Mouse (Mus musculus): ENCODE measurements around the gene Ifi208. TPM values are rescaled to one million over a fixed set of nuclear protein-coding genes. Genes with fewer than 3 reads are reported as not detected.
A peak's percentile ranks its signal among the peaks of the same experiment; 100 is the strongest.
"Not testable (repeated sequence)": the region's sequence is repeated elsewhere in the genome, so short reads cannot be mapped to it uniquely, and the experiment has no call there.

Ifi208 gene
- total RNA-seq (2015) (3.0 and 6.5 TPM in 2 replicates), total RNA-seq (2017) (2.3 and 2.4 TPM in 2 replicates)

DNA sequence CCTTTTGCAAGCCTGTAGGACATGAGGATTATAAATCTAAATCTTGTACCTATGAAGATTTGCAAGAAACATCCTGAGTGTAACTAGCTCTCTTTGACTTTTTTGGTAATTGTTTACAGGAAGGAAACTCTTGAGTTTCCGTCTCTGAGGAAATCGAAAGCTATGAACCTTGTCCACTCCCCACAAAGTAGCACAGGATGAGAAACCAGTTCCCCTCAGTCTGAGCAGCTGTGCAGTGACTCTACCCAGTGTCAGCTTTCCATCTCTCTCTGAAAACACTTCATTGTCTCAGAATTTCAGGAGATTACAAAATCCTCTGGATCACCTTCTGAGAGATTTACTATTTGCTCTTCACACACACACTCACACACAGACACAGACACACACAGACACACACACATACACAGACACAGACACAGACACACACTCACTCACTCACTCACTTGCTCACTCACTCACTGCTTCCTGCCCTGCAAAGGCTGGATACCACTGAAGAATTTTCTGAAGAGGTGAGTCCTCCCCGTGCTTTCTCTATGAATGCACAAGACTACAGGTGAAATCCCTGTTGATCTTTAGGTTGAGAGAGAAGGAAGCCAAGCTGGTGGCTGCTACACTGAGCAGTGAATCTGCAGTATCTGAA, at the start of gene Ifi208:
TSS of gene Ifi208 (plus strand) at position 218 of the 640 bp plus-strand sequence.
- peak; percentile 86 for ATAC-seq (ENCODE audit: poor library complexity, severe bottlenecking)

DNA sequence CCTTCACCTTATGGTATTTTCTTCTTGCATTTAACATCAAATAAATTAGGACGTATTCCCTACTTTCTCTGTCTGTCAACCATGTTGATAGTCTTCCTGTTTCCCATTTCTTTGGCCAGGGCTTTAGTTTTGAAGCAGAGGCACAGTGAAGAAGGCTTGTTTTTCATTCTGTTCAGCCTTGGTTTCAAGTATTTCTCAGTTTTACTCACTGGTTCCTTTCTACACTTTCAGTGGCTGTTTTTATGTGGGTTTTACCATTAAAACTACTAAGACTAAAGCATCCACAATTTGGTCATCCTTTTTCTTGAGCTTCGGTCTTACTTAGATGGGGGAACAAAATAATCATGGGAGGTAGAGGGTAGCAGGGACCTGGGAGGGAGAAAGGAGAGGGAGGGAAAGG, 49.4 kb upstream of the Ifi208 start:
- no peak for ATAC-seq (ENCODE audit: poor library complexity, severe bottlenecking)

DNA sequence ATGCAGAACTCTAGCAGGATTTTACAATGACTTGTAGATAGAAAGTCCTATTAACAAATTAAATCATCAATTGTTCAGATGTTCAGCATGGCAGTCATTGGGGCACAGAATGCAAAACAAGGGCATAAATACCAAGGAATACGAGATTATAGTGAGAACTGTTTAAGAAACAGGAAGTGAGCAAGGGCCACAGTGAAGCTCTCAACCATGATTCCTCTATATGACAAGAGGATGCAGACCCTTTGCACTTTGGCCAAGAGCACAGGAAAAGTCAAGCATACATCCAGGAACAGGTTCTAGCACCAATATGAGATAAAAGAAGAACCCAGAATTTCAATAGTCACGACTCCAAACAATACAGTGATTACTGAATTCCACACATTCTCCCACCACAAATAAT, 46.8 kb upstream of the Ifi208 start:
- peak; percentile 59; the same call in 1 of the 2 replicates for ATAC-seq (ENCODE audit: poor library complexity, severe bottlenecking)

DNA sequence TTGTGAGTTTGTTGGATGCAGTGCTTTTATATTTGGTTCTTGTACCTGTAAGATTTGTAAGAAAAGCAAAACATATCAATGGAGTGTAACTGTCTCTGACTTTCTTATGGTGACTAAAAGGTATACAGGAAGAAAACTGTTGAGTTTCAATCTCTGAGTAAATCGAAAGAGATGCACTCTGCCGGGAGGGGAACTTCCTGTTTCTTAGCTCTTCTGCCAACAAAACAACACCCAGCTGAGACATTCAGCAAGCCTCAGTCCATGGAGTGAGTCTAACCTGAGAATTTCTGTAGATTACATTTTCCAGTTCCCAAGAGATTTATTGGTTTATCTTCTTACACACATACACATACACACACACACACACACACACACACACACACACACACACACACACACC, 42.9 kb upstream of the Ifi208 start, which contains the start of gene Ifi209:
TSS of gene Ifi209 (plus strand) at position 296 of the 400 bp plus-strand sequence.
- ATAC-seq (ENCODE audit: poor library complexity, severe bottlenecking), result peak; percentile 75

DNA sequence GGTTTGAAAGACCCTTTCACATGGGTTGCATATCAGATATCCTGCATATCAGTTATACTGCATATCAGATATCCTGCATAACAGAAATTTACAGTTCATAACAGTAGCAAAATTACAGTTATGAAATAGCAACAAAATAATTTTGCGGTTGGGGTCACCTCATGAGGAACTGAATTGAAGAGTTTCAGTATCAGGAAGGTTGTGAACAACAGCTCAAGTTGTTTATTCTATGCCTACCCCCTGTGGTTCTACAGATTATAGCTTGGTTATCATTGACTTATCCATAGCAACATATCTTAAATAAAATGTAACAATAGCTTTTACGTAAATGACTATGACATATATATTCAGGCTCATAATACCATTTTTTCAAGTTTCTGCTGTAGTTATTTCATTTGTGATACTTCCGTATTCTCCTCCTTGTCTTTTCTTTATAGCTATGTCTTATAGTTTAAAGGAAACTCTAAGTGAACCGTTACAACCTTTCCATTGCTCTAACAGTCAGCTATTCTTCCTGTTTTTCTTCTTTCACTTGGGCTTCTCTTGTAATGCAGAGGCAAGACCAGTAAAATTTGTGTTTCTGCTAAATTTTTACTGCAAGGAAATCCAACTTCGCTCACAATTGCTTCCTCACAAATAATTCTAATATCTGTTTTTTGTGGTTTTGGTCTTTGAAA, 39.4 kb upstream of the Ifi208 start:
- peak; percentile 58 for ATAC-seq (ENCODE audit: poor library complexity, severe bottlenecking)

DNA sequence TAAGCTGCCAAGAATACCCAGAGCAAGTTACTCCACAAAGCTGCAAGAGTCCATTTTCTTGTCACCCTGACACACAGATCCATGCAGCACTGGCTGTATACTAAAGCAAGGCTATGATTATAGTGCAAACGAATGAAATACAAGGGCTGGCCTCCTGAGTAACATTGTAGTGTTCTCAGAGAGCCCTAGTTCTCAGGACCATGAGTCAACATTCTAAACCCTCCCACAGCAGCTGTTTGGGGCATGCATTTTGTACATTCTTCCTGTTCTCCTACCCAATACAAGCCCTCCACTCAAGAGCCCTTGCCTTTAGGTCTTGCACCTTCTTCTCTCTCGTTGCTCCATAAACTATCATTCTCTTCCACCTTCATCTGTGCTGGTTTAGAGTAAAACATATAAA, 28.1 kb upstream of the Ifi208 start:
- no peak for ATAC-seq (ENCODE audit: poor library complexity, severe bottlenecking)

DNA sequence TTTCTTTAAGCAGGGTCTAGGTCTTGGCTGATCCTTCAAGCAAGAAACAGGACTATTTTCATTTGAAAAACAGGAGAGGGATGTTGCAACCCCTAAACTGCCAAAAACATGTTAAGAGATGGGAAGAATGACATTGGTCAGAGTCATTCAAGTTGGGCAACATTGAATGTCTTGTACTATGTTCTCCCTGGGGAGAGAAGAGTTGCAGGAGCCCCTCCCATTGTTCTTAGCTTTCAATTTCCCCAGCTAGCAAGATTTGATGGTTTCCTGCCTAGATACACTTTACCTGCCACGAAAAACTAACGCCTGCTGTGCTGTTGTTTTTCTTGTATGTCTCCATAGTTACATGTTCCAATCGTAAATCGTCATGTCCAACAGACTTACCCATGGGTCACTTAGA, 15.5 kb upstream of the Ifi208 start:
- peak; percentile 24; the same call in 1 of the 2 replicates for ATAC-seq (ENCODE audit: poor library complexity, severe bottlenecking)

DNA sequence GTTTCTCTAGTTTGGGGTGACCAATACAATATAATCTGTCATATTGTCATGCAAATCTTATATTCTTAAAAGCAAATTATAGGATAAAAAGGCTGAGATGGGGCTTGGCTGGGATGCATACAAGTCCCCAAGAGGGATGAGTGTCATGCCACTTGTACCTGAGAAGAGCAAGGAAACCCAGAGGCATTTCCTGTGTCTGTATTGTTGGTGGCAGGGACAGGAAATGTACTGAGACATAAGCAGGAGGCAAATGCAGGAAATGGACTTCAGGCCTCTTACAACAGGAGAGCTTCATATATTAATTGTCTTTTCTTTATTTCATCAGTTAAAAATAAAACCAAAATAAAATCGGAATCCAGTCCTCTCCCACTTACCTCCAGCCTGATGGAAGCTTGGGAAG, 5.1 kb downstream of the Ifi208 start:
- ATAC-seq (ENCODE audit: poor library complexity, severe bottlenecking), result not testable (repeated sequence)

DNA sequence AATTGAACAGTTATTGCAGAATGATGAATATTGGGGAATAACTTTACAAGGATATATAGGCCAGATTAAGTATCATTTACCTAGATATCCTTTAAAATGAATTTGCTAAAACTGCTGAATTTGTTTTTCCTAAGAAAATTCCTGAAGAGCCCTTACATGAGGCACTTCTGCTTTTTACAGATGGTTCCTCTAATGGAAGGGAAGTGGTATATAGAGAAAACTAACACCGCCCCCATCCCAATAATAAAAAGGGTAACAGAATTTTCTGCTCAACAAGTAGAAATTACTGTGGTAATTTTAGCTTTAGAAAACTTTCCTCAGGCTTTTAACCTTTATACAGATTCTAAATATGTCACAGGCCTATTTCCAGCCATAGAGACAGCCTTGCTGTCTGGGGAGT, 20.8 kb downstream of the Ifi208 start:
- ATAC-seq (ENCODE audit: poor library complexity, severe bottlenecking), result peak; percentile 70

DNA sequence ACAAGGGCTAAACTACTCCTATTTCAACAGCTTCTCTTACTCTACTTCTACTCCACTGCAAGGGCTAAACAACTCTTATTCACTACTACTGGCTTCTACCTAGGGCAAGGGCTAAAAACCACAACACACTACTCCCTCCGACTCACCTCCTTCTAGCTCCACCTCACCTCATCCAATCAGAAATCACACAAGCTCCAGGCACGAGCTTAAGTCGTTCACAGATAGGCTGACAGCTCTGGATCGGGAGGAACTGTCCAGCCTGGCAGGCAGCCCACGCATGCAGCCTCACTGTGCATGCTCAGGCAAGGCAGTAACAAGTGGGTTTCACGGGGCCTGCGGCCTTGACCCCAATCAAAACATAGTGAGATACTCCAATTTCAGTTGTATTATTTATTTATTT, 59.7 kb downstream of the Ifi208 start:
- ATAC-seq (ENCODE audit: poor library complexity, severe bottlenecking), result no peak

DNA sequence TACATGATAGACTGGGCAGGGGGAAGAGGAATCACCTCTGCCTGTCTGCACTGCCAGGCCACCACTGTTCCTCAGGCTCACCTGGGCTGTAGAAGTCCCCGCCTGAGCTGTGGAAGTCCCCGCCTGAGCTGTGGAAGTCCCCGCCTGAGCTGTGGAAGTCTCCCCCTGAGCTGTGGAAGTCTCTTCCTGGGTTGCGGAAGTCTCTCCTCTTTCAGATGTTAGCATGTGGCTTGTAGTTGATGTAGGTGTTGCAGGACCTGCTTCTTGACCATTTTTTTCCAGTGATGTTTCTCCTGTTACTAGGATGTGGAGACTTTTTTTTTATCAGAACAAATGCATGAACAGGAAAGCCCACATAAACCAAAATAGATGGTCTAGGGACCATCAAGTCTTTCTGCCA, 61.5 kb downstream of the Ifi208 start:
- ATAC-seq (ENCODE audit: poor library complexity, severe bottlenecking), result not testable (repeated sequence)

DNA sequence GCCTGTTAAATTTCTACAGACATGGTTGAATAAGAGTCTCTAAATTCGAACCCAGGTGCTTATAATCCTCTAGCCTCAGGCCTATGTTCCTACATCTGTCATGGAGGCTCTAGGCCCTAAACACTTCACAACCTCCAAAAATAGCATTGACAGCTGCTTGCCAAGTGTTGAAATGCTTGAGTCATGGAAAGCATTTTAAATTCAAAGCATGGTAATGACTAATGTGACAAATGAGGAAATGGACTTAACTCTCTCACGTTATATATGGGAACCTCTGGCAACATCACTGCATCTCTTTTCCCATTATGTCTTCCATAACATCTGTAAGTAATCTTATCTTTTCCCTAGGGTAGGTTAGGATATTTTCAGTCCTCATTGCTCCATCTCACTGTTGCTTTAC, 63.5 kb downstream of the Ifi208 start:
- ATAC-seq (ENCODE audit: poor library complexity, severe bottlenecking), result peak; percentile 65

DNA sequence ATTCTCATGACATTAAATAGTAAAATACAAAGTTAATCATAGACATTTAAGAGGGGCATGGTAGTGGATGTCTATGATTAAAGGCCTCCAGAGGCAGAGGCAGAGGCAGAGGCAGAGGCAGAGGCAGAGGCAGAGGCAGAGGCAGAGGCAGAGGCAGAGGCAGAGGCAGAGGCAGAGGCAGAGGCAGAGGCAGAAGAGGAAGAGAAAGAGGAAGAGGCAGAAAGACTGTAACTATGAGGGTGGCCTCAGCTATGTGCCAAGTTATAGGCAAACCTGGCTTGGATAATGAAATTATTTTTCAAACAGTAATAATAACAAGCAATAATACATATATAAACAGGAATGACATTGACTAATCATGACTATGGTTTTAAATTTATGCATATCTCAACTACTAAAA, 67.1 kb downstream of the Ifi208 start:
- peak; percentile 43 for ATAC-seq (ENCODE audit: poor library complexity, severe bottlenecking)

DNA sequence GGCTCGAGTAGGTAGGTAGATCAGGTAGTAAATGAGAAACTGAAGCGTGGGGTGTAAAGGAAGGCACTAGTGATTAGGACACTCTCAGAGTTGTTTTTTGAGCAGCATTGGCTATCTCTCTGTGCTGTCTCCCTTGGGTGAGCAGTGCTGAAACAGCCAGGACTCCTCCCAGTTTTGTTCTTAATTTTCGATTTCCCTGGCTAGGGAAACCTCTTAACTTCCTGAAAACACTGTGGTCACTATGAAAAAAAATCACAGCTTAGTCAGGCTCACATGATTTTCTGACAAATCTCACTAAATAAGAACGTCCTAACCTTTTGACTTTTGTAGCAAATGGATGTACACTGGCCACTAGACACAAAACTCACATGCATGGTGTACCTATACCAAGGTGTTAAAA, 68.2 kb downstream of the Ifi208 start, which contains the start of gene Ifi207:
TSS of gene Ifi207 (minus strand) at position 92 of the 400 bp plus-strand sequence.
- ATAC-seq (ENCODE audit: poor library complexity, severe bottlenecking), result peak; percentile 75

DNA sequence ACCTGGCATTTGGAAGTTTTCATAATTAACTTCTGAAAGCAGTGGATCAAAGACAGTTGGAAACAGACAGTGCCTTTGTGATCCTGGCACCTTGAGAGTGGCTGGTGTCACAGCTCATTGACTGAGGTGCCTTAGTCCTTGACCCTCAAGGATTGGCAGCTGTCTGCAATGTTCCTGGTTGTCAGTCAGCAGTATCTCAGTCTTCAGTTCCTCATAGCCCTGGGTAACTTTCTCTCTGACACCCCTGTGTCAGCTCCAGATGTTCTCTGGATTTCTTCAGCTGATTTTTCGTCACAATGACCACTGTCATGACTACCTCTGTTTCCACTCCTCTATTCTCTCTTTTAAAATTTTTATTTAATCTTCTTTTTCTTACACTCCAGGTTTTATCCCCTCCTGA, 68.8 kb downstream of the Ifi208 start:
- peak; percentile 75 for ATAC-seq (ENCODE audit: poor library complexity, severe bottlenecking)

Other genes with a start within 250 kb of the Ifi208 start
- gene Ifi206, start 182.6 kb upstream of the Ifi208 start, total RNA-seq (2015), result 13.1 and 17.8 TPM in 2 replicates
- 2.4 and 3.1 TPM in 2 replicates for gene Ifi206, start 182.6 kb upstream of the Ifi208 start, total RNA-seq (2017)
- gene Ifi214, start 137.7 kb upstream of the Ifi208 start, total RNA-seq (2015), result 1.8 and 2.3 TPM in 2 replicates
- 1.1 and 1.9 TPM in 2 replicates for gene Ifi214, start 137.7 kb upstream of the Ifi208 start, total RNA-seq (2017)
- gene Ifi213, start 74.4 kb upstream of the Ifi208 start, total RNA-seq (2015), result 26.1 and 30.0 TPM in 2 replicates
- gene Ifi213, start 74.4 kb upstream of the Ifi208 start, total RNA-seq (2017), result 20.0 and 30.5 TPM in 2 replicates
- 191 and 200 TPM in 2 replicates for gene Ifi209, start 42.8 kb upstream of the Ifi208 start, total RNA-seq (2015)
- gene Ifi209, start 42.8 kb upstream of the Ifi208 start, total RNA-seq (2017), result 256 and 263 TPM in 2 replicates
- 162 and 188 TPM in 2 replicates for gene Ifi207, start 68.1 kb downstream of the Ifi208 start, total RNA-seq (2015)
- gene Ifi207, start 68.1 kb downstream of the Ifi208 start, total RNA-seq (2017), result 66.9 and 70.4 TPM in 2 replicates
- 135 and 165 TPM in 2 replicates for gene Ifi204, start 93.3 kb downstream of the Ifi208 start, total RNA-seq (2015)
- 256 and 281 TPM in 2 replicates for gene Ifi204, start 93.3 kb downstream of the Ifi208 start, total RNA-seq (2017)
- 165 and 182 TPM in 2 replicates for gene Ifi211, start 239.4 kb downstream of the Ifi208 start, total RNA-seq (2015)
- gene Ifi211, start 239.4 kb downstream of the Ifi208 start, total RNA-seq (2017), result 234 and 254 TPM in 2 replicates

Measured in megakaryocyte, adult 5-6 weeks (primary cell).